Mouse (Mus musculus): ENCODE data around the gene Ica1. TPM values are rescaled to one million over a fixed set of nuclear protein-coding genes. Genes with fewer than 3 reads are reported as not detected.
A peak's percentile ranks its signal among the peaks of the same experiment; 100 is the strongest.

Gene Ica1
- polyA plus RNA-seq, 2 experiments from 2014 or later = 6.2 to 6.4 TPM

DNA sequence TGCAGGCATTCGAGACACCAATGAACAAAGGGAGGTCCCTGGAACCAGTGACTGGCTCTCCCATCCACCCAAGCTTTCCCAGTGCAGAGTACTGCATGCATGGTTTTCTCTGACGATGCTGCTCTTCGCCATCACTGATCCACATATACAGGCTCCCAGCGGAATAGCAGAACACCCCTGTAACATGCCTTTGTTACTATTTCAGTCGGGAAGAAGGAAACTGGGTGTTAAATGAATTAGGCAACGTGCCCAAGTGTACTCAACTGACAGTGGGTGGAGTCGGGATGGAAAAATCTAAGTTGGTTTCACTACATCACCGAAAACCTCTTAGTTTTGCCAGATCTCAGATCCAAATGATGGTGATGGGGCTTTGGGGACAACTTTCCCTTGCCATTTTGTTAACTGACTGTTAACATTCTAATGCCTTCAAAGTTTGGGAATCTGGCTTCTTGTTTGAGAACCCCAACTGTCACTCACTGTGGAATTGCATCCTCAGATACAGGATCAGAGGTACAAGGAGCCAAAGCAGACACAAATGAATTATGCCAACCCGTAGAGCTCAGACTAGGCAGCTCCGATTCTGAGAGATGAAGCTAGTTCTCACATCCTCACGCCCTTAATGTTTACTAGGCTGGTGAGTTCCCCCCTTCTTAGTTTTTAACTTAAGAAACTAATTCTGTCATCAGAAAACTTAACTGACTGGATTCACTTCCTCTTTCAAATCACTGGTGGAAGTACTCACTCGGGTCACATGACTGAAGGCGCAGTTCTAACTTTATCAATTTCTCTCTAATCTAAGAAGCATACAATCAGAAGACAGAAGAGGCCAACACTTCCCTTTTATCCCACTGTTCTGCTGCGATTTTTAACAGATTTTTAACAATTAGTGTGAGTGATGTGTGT lies 91.4 kb downstream of the Ica1 start:
- peak; percentile 29 for ATAC-seq

DNA sequence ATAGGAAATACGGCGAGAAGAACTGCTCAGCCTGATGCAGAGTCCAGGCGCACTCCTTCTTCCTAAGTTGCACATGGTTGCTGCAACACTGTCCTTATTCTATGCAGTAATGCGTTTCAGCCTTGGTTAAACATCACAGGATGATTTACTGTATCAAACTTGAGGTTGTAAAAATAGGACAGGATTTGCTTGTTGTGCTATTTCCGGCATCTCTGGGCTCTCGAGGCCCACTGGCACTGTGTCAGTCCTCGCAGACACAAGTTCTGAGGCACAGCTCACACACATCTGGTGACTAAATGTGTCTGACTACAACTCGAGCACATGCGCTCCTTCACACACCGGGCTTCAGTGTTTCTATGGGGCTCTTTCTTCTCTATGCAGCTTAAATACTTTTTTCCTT lies 94.9 kb downstream of the Ica1 start:
- ATAC-seq = no peak

DNA sequence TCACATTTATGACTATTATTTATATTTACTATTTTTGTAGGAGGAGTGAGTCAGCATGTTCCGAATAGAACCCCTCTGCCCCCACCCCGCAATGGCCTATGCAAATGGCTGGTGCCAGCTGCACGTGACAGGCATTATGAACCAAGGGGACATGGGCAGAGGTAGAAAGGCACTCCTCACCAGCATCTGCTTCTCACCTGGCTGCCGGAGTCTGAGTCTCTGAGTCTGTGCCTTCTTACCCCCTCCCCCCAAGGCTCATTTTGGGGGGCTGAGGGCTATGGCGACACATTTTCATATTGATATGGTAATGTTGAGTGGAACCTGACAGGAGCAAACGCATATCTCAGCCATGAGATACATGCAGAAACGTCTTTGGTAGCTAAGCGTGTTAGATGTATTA lies 97.4 kb downstream of the Ica1 start:
- ATAC-seq = no peak

DNA sequence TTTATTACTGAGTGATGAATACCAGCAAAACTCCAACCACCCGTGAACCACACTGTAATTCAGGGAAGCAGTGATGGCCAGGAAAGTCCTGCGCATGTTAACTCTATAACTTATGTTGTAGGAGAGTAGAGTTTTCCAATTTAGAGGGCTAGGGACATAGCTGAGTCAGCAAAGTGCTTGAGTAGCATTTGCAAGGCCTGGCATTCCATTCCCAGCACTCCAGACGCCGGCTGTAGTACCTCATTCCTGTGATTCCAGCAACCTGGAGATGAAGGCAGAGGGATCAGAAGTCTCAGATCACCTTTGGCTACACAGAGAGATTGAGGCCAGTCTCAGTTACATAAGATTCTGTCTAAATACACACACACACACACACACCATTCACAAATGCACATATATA lies 105.3 kb downstream of the Ica1 start:
- ATAC-seq = no peak

DNA sequence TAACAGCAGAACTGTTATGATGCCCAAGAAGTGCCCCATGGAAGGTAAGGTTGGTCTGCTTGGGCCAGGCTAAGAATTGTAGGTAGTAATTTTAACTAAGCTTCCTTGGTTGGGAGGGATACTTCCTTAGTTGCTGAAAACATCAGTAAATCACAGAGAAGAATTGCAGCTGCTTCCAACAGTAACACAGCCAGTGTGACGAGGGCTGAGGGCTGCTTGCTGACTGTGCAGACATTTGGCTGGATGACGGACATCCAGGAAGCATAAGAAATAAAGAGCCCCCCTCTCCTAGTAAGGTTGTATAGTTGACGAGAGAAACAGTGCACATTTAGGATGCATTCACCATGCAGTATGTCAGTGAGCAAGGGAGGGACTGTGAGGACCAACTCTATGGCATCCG lies 108.9 kb downstream of the Ica1 start:
- no peak for ATAC-seq

DNA sequence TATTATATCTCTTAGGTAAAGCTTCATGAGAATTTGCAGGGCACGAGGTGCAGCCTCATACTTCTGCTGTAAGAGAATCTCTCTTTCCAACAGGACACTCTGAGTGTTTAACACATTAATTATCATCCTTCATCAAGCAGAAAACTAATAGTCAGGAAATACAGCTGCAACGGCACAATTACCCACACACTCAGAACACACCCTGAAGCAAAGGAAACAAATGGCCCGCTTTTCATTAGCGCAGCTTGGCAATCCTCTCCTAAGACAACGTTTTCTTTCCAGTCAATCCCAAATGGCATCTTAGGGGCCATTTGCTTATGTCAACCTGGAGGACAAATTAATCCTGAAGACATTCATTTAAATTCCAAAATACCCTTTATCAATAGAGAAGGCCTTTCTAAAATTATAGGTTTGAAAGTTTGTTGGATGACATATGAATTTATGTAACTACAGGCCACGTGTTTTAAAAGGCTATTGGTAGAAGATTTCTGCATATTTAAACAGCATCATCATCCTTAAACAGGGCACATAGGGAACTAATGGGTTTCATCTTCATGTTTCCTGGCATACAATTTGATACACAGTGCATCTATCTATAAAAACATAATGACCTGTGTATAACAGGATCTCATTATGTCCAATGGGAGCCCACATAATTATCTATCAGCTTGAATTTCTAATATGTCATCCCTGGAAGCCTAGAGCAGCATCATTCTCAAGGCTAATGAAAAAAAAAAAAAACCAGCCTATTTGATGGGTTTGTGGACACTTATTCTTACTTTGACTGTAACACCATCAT lies 110.1 kb downstream of the Ica1 start:
- no peak for ATAC-seq

DNA sequence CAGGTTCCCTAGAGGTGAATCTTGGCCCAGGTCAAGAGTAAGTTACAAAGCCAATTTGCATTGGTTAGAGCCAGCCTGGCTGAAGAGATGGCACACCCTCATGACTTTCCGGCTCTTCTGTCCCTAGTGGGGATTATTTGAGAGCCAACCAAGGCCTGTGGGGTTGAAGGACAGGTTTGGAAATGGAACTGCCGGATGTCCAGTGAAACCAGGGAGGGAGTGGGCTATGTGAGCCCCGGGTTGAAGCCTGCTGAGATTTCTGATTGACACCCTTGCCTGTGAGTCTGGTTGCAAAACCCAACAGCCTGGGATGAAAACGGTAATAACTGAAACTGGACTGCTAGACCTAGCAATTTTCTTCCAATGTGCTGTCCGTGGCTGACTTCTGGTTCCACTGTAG lies 112.5 kb downstream of the Ica1 start:
- no peak for ATAC-seq

DNA sequence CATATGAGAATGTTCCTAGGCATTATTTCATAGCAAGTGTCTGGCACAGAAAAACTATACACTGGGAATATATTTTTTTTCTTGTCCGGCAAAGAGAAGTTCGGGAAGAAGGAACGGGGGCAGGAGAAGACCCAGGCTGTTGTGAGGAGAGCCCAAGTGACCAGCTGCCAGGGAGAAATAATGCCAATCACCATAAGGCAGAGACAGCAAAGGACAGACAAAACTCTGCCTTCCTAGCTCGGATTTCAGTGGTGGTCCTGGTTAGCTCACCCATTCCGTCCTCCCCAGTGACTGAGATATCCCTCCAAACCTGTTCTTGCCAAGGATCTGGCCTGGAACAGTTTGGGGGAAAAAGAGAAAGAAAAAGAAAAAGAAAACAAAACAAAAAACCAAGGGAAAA lies 113.3 kb downstream of the Ica1 start:
- no peak for ATAC-seq

DNA sequence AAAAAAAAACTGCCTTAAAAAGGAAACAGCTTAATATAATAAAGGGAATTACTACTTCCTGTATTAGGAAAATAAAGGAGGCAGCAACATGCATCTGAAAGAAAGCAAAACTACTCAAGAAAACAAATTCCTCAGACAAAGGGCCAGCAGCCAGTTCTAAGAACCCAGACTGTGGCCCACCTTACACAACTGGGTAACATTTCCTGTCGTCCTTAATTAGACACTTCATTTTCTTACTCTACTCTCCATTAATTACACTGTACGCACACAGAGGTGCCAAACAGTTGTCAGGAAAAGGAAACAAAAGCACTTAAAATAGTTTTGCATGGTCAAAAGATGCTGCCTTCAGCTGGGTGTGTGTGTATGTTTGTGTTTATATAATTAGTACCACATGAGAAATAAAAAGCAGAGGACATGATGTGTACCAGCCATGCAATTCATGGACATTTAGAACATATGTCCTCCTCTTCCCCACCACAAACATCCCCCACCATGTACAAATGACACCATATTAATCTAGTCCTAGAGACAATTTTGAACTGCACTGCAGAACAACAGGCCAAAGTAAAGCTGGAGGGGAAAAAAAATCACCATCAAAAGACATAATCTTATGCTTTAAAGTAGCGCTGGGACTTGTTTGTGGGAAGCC lies 115.1 kb downstream of the Ica1 start:
- no peak for ATAC-seq

DNA sequence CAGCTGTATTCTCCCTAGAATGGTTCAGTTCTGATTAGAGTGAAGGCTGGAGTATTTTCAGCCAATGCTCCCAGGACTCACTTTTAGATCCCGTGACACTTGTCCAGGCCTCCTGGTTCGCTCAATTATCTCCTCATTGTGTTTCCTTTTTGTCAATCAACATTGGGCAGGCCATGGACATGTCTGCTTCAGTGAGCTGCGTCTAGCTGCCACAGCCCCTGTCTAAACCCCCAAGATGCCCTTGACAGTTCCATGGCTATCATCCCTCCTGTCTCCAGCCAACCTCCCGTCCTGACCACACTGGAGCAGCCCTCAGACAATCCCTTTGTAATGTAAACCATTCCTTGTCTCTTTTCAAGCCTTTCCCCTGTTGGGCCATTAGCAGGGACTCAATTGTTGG lies 116.9 kb downstream of the Ica1 start:
- no peak for ATAC-seq

DNA sequence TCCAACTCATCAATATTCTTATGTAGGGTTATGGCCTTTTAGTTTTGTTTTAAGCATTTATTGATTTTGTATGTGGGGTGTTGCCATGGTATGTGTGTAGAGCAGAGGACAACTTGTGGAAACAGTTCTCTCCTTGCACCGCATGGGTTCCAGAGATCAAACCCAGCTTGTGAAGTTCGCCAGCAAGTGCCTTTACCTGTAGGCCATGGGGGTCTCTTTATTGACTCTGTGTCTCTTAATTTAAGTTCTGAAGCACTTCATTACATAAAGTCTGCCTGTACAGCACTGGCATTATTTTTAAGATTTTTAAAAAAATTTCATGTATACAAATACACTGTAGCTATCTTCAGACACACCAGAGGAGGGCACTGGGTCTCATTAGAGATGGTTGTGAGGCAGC lies 118.2 kb downstream of the Ica1 start:
- no peak for ATAC-seq

DNA sequence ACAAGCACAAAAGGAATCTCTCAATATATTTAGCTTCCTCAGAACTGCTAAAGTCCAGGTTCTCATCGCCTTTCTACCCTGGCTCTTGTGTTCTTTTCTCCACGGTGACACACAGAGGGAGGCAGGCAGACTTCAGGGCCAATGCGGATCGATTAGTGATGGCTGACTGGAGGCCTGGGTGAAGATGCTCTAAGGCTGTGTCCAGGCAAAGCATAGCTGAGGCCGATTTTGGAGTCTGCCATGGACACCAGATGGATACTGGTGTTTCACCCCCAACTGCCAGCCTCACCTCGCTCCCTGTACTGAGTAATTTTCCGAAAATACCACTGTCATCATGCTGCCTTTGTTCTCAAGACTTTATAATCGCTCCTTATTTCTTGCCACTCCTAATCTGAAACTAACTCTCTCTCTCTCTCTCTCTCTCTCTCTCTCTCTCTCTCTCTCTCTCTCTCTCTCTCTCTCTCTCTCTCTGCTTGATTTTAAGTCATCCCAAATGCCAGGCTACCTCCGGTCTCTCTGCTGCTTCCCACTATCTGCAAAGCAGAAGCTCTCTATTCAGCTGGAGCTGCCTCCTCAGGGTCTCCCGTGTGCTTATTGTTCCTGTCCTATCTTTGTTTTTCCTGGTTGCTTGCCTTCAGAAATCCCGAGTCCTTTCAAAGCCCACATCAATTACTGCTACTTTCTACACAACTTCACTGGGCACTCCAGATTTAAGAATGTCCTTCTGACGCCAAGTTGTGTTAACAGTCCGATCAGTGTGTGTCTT lies 118.9 kb downstream of the Ica1 start:
- no peak for ATAC-seq

DNA sequence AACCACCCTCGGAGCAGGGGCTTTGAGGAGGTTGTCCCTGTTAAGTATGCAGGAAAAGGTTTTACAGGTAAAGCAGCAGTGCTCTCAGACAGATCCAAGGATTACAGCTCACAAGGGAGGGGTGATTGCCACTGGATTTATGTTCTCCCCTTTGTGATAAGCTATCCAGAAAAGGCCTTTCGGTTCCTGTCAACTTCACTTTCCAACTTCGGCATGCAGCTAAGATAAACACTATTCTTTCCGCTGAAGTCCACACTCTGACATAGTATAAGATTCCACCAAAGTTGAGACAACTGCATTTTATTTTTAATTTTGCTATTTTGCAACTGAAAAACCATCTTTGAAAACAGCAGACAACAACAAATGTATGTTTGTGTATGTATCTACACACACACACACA lies 119.9 kb downstream of the Ica1 start:
- no peak for ATAC-seq

DNA sequence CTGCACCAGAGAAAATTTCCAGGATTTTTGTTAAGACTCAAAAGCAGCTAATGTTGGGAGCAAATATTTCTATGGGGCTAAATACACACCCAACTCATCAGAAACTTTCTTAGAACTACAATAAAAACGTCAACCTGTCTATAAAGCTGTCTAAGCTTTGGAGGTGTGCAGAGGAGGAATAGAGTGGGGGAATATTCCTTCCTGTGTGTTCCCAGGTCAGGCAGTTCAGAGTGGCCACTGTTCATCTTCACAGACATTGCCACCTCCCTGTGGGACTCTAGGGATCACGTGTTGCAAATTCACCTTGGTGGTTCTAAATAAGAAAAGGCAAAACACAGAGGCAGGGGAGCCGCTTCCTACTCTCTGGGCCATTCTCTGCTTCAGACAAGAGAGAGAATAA lies 120.8 kb downstream of the Ica1 start:
- no peak for ATAC-seq

DNA sequence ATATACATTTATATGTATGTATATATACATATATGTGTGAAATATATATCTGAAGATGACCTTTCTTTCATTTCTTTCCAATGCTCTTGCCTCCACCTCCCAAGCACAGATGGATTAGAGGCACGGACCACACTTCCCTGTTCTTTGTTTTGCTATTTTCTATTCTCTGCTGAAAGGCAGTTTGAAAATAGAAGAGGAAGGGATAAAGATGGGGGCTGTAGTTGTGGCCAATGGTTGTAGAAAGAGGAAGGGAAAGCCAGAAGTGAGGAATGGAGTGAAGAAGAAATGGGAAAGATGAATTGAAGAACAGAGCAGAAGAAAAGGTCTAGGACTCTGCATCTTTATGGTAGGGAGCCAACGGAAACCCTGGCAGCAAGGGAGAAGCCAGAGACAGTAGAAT lies 122.8 kb downstream of the Ica1 start:
- no peak for ATAC-seq

DNA sequence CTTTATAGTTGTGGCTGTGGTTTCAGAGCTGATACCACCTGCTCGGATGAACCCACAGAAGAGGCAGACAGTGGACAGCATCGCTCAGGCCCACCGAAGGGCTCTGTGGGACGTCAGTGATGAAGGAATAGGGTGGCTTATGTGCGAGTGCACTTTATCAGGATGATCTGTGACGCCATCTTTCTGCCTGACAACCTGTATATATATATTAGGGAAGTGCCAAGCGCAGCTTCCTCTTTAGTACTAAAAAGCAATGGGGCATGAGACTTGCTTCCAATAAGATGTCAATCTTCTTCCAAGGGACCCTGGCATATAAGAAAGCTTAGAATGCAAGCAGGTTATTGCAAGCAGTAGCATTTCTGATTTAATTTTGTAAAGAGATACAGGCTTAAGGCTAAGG lies 127.9 kb downstream of the Ica1 start:
- no peak for ATAC-seq

DNA sequence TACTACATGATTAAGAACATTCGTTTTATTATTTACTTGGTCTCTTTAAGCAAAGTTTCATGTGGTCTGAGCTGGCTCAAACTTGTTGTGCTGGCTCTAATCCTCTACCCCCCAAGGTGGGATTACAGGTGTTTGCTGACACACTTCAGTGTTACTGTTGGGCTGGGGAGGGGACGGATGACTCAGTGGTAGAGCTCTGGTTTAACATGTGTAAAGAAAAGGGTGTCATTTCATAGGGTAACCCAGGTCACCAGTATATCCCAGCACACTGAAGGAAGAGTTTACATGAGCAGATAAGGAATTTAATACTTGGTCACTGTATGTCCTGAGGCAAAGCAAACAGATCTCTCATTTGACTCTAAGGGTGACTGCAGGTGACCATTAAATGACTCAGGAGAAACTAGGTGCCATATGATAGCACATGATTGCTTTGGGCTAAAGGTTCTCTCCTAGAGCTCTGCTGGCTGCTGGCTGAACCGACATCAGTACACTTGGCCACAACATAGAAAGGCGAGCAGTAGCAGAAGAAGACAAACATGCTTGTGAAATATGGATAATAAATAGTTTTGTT lies 128.9 kb downstream of the Ica1 start:
- ATAC-seq = no peak

DNA sequence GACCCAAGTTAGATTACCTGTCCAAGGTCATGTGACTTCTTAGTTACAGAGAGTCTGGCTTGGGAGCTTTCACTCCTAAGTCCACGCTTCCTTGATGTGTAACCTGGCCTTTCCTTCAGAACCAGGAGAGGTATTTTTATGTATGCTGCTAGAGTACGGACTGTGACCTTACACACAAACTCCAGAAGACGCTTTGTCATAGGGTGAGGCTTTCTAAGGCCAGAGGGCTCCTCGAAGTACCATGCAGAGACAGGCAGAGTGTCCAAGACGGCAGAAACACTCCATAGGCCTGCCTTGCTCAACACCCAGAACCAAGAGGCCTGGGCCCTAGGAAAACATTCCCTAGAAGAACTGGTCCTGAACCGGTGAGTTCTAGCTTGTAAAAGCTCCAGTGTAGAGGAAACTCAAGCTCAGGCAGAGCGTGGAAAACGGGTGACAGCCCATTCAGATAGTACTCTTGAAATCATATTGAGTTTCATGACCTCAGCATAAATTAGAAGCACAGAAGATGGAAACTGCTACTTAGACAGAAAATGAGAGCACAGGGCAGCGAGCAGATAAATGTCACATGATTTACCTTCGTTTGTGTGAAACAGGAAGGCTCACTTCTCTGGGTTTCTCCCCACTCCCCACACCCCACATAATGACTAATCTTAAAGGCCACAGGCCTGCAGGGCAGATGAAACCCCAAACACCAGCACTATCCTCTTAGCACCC lies 129.9 kb downstream of the Ica1 start:
- ATAC-seq = peak; percentile 83

DNA sequence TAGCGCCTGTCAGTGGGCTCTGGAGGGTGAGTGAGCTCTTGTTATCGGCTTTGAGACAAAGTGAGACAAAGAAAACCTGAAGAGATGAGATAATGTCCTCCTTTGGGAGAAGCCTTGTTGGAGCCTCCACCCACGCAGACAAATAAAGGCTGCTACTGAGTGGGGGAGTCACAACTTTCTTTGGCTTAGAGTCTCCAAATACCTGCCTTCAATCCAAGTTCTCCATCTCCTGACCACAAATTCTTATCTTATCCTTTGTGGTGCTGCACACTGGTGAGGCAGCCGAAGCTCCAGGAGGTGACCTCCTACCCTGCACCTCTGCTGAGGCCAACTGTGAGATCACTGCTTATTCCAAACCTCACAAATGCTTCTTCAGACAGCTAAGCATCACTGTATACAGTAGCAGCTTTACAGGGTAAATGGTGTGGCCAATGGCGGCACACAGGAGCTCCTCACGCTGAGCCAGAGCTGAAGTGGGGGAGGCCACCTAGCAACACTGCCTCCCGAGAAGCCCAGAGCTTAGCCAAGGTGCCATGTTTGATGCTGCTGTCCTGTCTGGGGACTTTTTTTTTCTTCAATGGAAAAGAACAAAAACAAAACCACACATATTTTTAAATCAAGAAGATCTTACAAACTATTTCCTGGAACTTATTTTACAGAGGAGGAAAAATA lies 130.6 kb downstream of the Ica1 start:
- peak; percentile 21 for ATAC-seq

DNA sequence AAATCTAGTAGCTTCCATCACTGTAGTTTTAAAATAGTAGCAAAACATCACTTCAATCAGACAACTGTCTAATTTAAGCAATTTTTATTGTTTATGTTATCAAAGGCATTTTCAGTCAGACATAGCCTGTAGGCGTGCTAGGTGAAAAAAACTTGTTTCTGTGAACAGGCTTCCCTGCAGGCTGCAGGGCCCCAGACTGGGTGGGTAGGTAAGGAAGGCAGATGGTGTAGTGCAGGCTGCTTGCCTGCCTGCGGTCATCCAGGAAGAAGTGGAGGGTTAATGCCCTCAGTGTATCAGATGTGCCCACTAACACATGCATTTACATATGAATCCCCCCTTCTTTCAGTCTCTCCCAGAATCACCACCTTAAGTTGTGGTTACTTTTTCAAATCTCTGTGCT lies 132.6 kb downstream of the Ica1 start:
- ATAC-seq = no peak

DNA sequence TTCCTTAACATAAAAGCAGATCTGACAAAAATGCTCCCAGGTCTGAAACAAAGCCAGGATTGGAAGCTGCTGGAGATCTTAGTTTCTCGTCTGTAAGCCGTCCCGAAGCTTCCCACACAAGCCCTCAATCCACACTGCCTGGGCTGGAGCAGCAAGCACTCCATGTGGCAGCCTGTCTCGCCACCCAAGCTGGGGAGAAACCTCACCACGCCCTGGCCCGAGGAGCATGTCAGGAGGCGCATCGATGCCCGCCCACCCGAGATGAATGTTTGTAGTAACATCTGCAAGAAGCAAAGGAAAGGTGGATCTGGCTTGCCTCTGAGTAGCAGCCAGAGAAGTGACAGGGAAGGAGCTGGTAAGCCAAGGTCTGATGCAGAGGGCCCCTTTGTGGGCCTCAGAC lies 133.6 kb downstream of the Ica1 start:
- ATAC-seq = no peak

All from CD4-positive, CD25-positive, alpha-beta regulatory T cell, adult 4 months (primary cell).